28 mouse cellular contexts compared by ENCODE assay signal in the genomic region with DNA sequence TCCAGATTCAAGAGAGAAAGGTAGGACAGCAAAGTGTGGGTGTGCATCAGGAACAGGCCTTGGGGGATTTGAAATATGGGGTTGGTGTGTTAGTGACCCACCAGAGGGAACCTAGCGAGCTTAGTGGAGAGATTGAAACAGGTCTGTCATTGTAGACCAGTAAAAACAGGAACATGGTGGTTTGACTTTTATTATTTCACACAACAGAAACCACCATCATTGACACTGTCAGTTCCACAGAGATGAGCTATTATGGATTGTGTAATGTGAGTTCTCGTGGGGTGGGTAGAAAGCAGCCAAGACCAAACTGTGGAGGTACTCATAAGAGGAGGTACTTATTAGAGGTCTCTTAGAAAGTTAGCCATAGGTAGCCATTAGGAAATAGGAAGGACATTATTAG. TPM values are rescaled to one million over a fixed set of nuclear protein-coding genes. Genes with fewer than 3 reads are reported as not detected.
DNase-seq lines count a peak whose midpoint lies in the region; ATAC-seq lines count a peak whose summit lies in the region.
"Had no signal": no experiment of that assay in that cellular context is flagged by ENCODE, and none has a peak within 500 bp of the region (broad histone marks: within the 10 kb centered on the region; RNA-seq: fewer than 3 reads in every experiment).

No protein-coding gene starts in this region.

- DNase-seq in thymus, postnatal 36 days, result no peak
- DNase-seq: adrenal gland, adult 8-10 months; adrenal gland, postnatal 14 days; adrenal gland, postnatal 36 days; B cell, adult 2 months; cerebellum, adult 11-12 months; cerebellum, adult 2 months; cerebellum, adult 9-10 months; cerebellum, postnatal 14 days; cerebellum, postnatal 36 days; forebrain, postnatal 0 days had no signal

- ATAC-seq in common myeloid progenitor, adult 5-6 weeks (replicated peaks; ENCODE audit: low read depth, poor library complexity, severe bottlenecking), result peak; percentile 81
- peak; percentile 67 for ATAC-seq in megakaryocyte, adult 5-6 weeks (ENCODE audit: poor library complexity, severe bottlenecking)
- peak; percentile 65; the same call in 1 of the 2 replicates for ATAC-seq in monocyte, adult 5-6 weeks (replicated peaks; ENCODE audit: insufficient number of reproducible peaks, low FRiP score, low TSS enrichment, poor library complexity, severe bottlenecking)
- ATAC-seq in inflammation-experienced regulatory T-cells, adult 6 months, result no peak
- ATAC-seq: activated CD4-positive, CD25-positive, alpha-beta regulatory T cell, adult 4 months; CD4-positive, CD25-positive, alpha-beta regulatory T cell, adult 4 months; forebrain, embryonic 13.5 days; forebrain, embryonic 15.5 days; forebrain, postnatal 0 days; Patski had no signal

RNA-seq across cellular contexts. Expression of a gene that starts 6.7 kb away (rescaled TPM):
- not detected in 2 replicates for total RNA-seq in common myeloid progenitor, adult 5-6 weeks (2017)
- total RNA-seq in megakaryocyte, adult 5-6 weeks (2015), result not detected in 2 replicates
- total RNA-seq in megakaryocyte, adult 5-6 weeks (2017), result not detected in 2 replicates
- total RNA-seq in monocyte, adult 5-6 weeks (2017), result not detected in 3 replicates
- polyA plus RNA-seq in inflammation-experienced regulatory T-cells, adult 6 months (2017; shearing (Covaris generic)), result not detected
- total RNA-seq: adrenal gland, adult 18-20 months; adrenal gland, adult 8-10 months; adrenal gland, postnatal 14 days; adrenal gland, postnatal 36 days; CH12.LX; forebrain, postnatal 0 days; G1E had no signal
- polyA plus RNA-seq: activated CD4-positive, CD25-positive, alpha-beta regulatory T cell, adult 4 months; CD4-positive, CD25-positive, alpha-beta regulatory T cell, adult 4 months; cerebellum, adult 2 months; cortical plate, adult 2 months; embryonic facial prominence, embryonic 10.5 days; embryonic facial prominence, embryonic 12.5 days; embryonic facial prominence, embryonic 14.5 days; forebrain, embryonic 11.5 days; forebrain, embryonic 13.5 days; forebrain, embryonic 15.5 days; forebrain, postnatal 0 days; G1E; Patski had no signal
